Mouse (Mus musculus): ENCODE measurements at regions not wholly inside any gene's neighbourhood (a gene's known extent, or its start where the extent isn't known, plus 50 kb on each side); places are given as distances from the start of the nearest gene placed in this dataset.

GRCm38 (mm10) chr13:48075315-48075714, 185.7 kb upstream of the Id4 start:
- WGBS: 66% methylated on average over 5 of the region's 5 CpGs
- Histone ChIP-seq H3K27me3 (replicated peaks; ENCODE audit: control insufficient read depth, insufficient read depth, low read length) (no peaks in the 10 kb centered on the region), H3K4me3 (ENCODE audit: low read depth, low read length) (no peak overlapping the region), H3K4me2 (ENCODE audit: low read depth, low read length) (no peak overlapping the region), H3K9ac (ENCODE audit: low read depth, low read length) (no peak overlapping the region), H3K4me1 (ENCODE audit: control insufficient read depth, insufficient read depth, low read length) (no peaks in the 10 kb centered on the region), H3K9me3 (ENCODE audit: control insufficient read depth, low read length) (no peaks in the 10 kb centered on the region), H3K27ac (replicated peaks; ENCODE audit: low read depth, low read length) (no peak overlapping the region), H3K36me3 (ENCODE audit: control insufficient read depth, insufficient read depth, low read length) (no peaks in the 10 kb centered on the region)
- peak; percentile 47 for DNase-seq (ENCODE audit: low spot score)
- ATAC-seq (ENCODE audit: low read depth): no peak

DNA sequence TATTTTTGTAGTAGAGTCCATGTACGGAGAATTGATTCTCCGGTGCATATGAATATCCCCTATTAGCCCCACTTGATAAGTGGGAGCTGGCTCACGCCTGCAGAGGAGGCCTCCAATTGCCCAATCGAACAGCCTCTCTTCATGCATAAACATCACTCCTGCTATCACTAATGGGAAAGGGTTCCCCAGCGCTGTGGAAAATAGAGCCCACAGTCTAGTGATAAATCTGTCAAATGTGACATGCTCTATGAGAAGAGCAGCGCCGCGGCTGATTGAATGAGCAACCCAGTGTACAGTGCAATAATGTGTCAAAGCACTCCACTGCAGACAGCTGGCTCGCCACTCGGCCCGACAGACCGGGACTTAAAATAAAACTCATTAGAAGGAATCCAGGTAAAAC, 182.8 kb upstream of the Id4 start:
- no peak overlapping the region for H3K27ac ChIP-seq (replicated peaks; ENCODE audit: low read depth, low read length)
- no peak overlapping the region for H3K4me3 ChIP-seq (ENCODE audit: low read depth, low read length)
- H3K36me3 ChIP-seq (ENCODE audit: control insufficient read depth, insufficient read depth, low read length): no peaks in the 10 kb centered on the region
- H3K9ac ChIP-seq (ENCODE audit: low read depth, low read length): no peak overlapping the region
- no peaks in the 10 kb centered on the region for H3K9me3 ChIP-seq (ENCODE audit: control insufficient read depth, low read length)
- H3K4me1 ChIP-seq (ENCODE audit: control insufficient read depth, insufficient read depth, low read length): 0 out of 2 replicates have a peak, but pooled peaks cover 3% of the 10 kb centered on the region
- ATAC-seq (ENCODE audit: low read depth) (no peak), DNase-seq (ENCODE audit: low spot score) (no peak)
- no peak overlapping the region for H3K4me2 ChIP-seq (ENCODE audit: low read depth, low read length)
- WGBS: 81% methylated on average over 12 of the region's 12 CpGs
- no peaks in the 10 kb centered on the region for H3K27me3 ChIP-seq (replicated peaks; ENCODE audit: control insufficient read depth, insufficient read depth, low read length)

- ATAC-seq (ENCODE audit: low read depth): no peak
Observed at GRCm38 (mm10) chr13:48083294-48083693, 177.7 kb upstream of the Id4 start.

DNA sequence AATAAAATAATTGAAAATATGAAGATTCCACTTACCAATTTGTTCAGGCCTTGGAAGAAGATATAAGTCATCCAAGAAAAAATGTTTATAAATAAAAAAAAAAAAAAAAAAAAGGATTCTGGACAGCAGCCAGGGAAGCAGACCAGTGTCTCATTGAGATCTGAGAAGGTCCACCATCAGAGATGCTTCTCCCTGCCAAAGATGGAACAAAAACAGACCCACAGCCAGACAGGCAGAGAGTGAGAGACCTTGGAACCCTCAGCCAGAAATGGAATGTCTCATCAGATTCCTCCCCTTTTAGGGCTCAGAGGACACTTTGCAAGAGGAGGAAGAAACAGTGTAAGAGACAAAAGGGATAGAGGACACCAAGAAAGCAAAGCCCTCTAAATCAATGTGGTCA, 177.2 kb upstream of the Id4 start:
- H3K9ac ChIP-seq (ENCODE audit: low read depth, low read length): no peak overlapping the region
- 0 out of 2 replicates have a peak, but pooled peaks cover 5% of the 10 kb centered on the region for H3K4me1 ChIP-seq (ENCODE audit: control insufficient read depth, insufficient read depth, low read length)
- H3K27me3 ChIP-seq (replicated peaks; ENCODE audit: control insufficient read depth, insufficient read depth, low read length): no peaks in the 10 kb centered on the region
- H3K27ac ChIP-seq (replicated peaks; ENCODE audit: low read depth, low read length): no peak overlapping the region
- no peak for DNase-seq (ENCODE audit: low spot score)
- H3K4me2 ChIP-seq (ENCODE audit: low read depth, low read length): no peak overlapping the region
- no peak overlapping the region for H3K4me3 ChIP-seq (ENCODE audit: low read depth, low read length)
- ATAC-seq (ENCODE audit: low read depth): no peak
- H3K9me3 ChIP-seq (ENCODE audit: control insufficient read depth, low read length): no peaks in the 10 kb centered on the region
- no peaks in the 10 kb centered on the region for H3K36me3 ChIP-seq (ENCODE audit: control insufficient read depth, insufficient read depth, low read length)

More at GRCm38 (mm10) chr13:48083294-48083693, 177.7 kb upstream of the Id4 start:
- no peaks in the 10 kb centered on the region for H3K36me3 ChIP-seq (ENCODE audit: control insufficient read depth, insufficient read depth, low read length)
- 55% methylated on average over 2 of the region's 2 CpGs for WGBS
- no peaks in the 10 kb centered on the region for H3K9me3 ChIP-seq (ENCODE audit: control insufficient read depth, low read length)
- no peak overlapping the region for H3K4me3 ChIP-seq (ENCODE audit: low read depth, low read length)
- H3K4me1 ChIP-seq (ENCODE audit: control insufficient read depth, insufficient read depth, low read length): 0 out of 2 replicates have a peak, but pooled peaks cover 5% of the 10 kb centered on the region
- no peak overlapping the region for H3K4me2 ChIP-seq (ENCODE audit: low read depth, low read length)
- peak; percentile 56 for DNase-seq (ENCODE audit: low spot score)
- no peaks in the 10 kb centered on the region for H3K27me3 ChIP-seq (replicated peaks; ENCODE audit: control insufficient read depth, insufficient read depth, low read length)
- no peak overlapping the region for H3K27ac ChIP-seq (replicated peaks; ENCODE audit: low read depth, low read length)
- no peak overlapping the region for H3K9ac ChIP-seq (ENCODE audit: low read depth, low read length)

- ATAC-seq (ENCODE audit: low read depth) (no peak), DNase-seq (ENCODE audit: low spot score) (no peak)
- Histone ChIP-seq H3K27me3 (replicated peaks; ENCODE audit: control insufficient read depth, insufficient read depth, low read length) (no peaks in the 10 kb centered on the region), H3K4me1 (ENCODE audit: control insufficient read depth, insufficient read depth, low read length) (no peaks in the 10 kb centered on the region), H3K36me3 (ENCODE audit: control insufficient read depth, insufficient read depth, low read length) (no peaks in the 10 kb centered on the region), H3K9me3 (ENCODE audit: control insufficient read depth, low read length) (no peaks in the 10 kb centered on the region), H3K27ac (replicated peaks; ENCODE audit: low read depth, low read length) (no peak overlapping the region), H3K9ac (ENCODE audit: low read depth, low read length) (no peak overlapping the region), H3K4me2 (ENCODE audit: low read depth, low read length) (no peak overlapping the region), H3K4me3 (ENCODE audit: low read depth, low read length) (no peak overlapping the region)
- 78% methylated on average over 16 of the region's 16 CpGs for WGBS
Observed at GRCm38 (mm10) chr13:48094275-48095035, 166.6 kb upstream of the Id4 start.

- Histone ChIP-seq H3K9ac (ENCODE audit: low read depth, low read length) (no peak overlapping the region), H3K4me2 (ENCODE audit: low read depth, low read length) (no peak overlapping the region), H3K36me3 (ENCODE audit: control insufficient read depth, insufficient read depth, low read length) (no peaks in the 10 kb centered on the region), H3K4me1 (ENCODE audit: control insufficient read depth, insufficient read depth, low read length) (0 out of 2 replicates have a peak, but pooled peaks cover 3% of the 10 kb centered on the region), H3K27ac (replicated peaks; ENCODE audit: low read depth, low read length) (no peak overlapping the region), H3K4me3 (ENCODE audit: low read depth, low read length) (no peak overlapping the region), H3K9me3 (ENCODE audit: control insufficient read depth, low read length) (no peaks in the 10 kb centered on the region), H3K27me3 (replicated peaks; ENCODE audit: control insufficient read depth, insufficient read depth, low read length) (no peaks in the 10 kb centered on the region)
- WGBS: 64% methylated on average over 8 of the region's 8 CpGs
- DNase-seq (ENCODE audit: low spot score) (no peak), ATAC-seq (ENCODE audit: low read depth) (no peak)
Observed at GRCm38 (mm10) chr13:48102156-48102555, 158.9 kb upstream of the Id4 start.

GRCm38 (mm10) chr13:48102576-48102975, 158.5 kb upstream of the Id4 start:
- Histone ChIP-seq H3K27ac (replicated peaks; ENCODE audit: low read depth, low read length) (no peak overlapping the region), H3K4me2 (ENCODE audit: low read depth, low read length) (no peak overlapping the region), H3K9ac (ENCODE audit: low read depth, low read length) (no peak overlapping the region), H3K4me3 (ENCODE audit: low read depth, low read length) (no peak overlapping the region), H3K4me1 (ENCODE audit: control insufficient read depth, insufficient read depth, low read length) (0 out of 2 replicates have a peak, but pooled peaks cover 3% of the 10 kb centered on the region), H3K27me3 (replicated peaks; ENCODE audit: control insufficient read depth, insufficient read depth, low read length) (no peaks in the 10 kb centered on the region), H3K9me3 (ENCODE audit: control insufficient read depth, low read length) (no peaks in the 10 kb centered on the region), H3K36me3 (ENCODE audit: control insufficient read depth, insufficient read depth, low read length) (no peaks in the 10 kb centered on the region)
- 52% methylated on average over 7 of the region's 7 CpGs for whole genome bisulfite sequencing
- no peak for ATAC-seq (ENCODE audit: low read depth)
- no peak for DNase-seq (ENCODE audit: low spot score)

- no peaks in the 10 kb centered on the region for H3K27me3 ChIP-seq (replicated peaks; ENCODE audit: control insufficient read depth, insufficient read depth, low read length)
Observed at GRCm38 (mm10) chr13:48104766-48105165, 156.3 kb upstream of the Id4 start.

GRCm38 (mm10) chr13:48106946-48107345, 154.1 kb upstream of the Id4 start:
- ATAC-seq (ENCODE audit: low read depth) (no peak), DNase-seq (ENCODE audit: low spot score) (peak; percentile 39)
- Histone ChIP-seq H3K9me3 (ENCODE audit: control insufficient read depth, low read length) (no peaks in the 10 kb centered on the region), H3K27ac (replicated peaks; ENCODE audit: low read depth, low read length) (no peak overlapping the region), H3K4me2 (ENCODE audit: low read depth, low read length) (peak overlapping the region; percentile 18; the same call in 1 of the 2 replicates), H3K9ac (ENCODE audit: low read depth, low read length) (no peak overlapping the region), H3K4me3 (ENCODE audit: low read depth, low read length) (no peak overlapping the region), H3K27me3 (replicated peaks; ENCODE audit: control insufficient read depth, insufficient read depth, low read length) (no peaks in the 10 kb centered on the region), H3K4me1 (ENCODE audit: control insufficient read depth, insufficient read depth, low read length) (0 out of 2 replicates have a peak, but pooled peaks cover 3% of the 10 kb centered on the region), H3K36me3 (ENCODE audit: control insufficient read depth, insufficient read depth, low read length) (no peaks in the 10 kb centered on the region)
- WGBS: 55% methylated on average over 5 of the region's 5 CpGs

More at GRCm38 (mm10) chr13:48104766-48105165, 156.3 kb upstream of the Id4 start:
- no peak overlapping the region for H3K27ac ChIP-seq (replicated peaks; ENCODE audit: low read depth, low read length)
- H3K4me1 ChIP-seq (ENCODE audit: control insufficient read depth, insufficient read depth, low read length): 0 out of 2 replicates have a peak, but pooled peaks cover 3% of the 10 kb centered on the region
- ATAC-seq (ENCODE audit: low read depth) (no peak), DNase-seq (ENCODE audit: low spot score) (no peak)
- H3K9ac ChIP-seq (ENCODE audit: low read depth, low read length): no peak overlapping the region
- no peaks in the 10 kb centered on the region for H3K9me3 ChIP-seq (ENCODE audit: control insufficient read depth, low read length)
- no peak overlapping the region for H3K4me3 ChIP-seq (ENCODE audit: low read depth, low read length)
- WGBS: 58% methylated on average over 6 of the region's 6 CpGs
- H3K36me3 ChIP-seq (ENCODE audit: control insufficient read depth, insufficient read depth, low read length): no peaks in the 10 kb centered on the region
- H3K4me2 ChIP-seq (ENCODE audit: low read depth, low read length): no peak overlapping the region
